Mouse (Mus musculus): ENCODE data around the gene Prss8.
"Not testable (repeated sequence)": the region's sequence is repeated elsewhere in the genome, so short reads cannot be mapped to it uniquely, and the experiment has no call there.

Gene Prss8

DNA sequence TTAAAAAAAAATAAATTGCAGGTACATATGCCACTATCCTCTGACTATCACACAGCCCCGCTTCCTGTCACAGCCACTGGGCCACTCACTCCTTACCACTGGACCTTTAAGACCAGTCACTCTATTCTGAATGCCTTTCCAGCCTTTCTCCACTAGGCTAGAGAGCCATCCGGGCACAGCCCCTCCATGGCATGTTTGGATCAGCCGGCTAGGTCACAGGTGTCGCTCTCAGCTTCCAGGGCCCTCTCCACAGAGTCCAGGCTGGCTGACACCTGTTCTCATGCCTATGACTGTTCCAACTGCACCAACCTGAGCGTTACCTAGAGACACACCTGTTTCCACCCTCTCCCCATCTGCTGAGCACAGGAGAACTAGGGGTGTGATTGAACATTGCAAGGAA, 1.3 kb downstream of the Prss8 start:
- no peak for DNase-seq (ENCODE audit: low read depth)

GRCm38 (mm10) chr7:127927726-127928125, 2.2 kb downstream of the Prss8 start:
- no peak for DNase-seq (ENCODE audit: low read depth)

DNA sequence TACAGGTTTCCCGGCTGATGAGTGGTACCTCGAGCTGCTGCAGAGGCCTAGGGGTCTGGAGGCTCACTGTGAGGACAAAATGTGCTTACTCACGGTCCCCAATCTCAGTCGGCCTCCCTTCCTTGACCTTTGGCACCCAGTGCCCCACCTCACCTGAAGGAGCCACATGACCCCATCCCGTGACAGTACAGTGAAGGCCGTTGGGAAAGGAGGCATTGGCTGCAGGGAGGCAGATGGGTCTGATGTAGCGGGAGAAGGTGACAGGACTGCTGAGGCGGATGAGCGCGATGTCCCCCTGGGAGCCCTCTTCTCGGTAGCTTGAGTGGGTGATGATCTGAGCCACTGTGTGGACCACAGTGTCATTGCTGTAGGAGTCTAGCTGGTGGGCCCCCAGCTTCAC, 3.1 kb downstream of the Prss8 start:
- no peak for DNase-seq (ENCODE audit: low read depth)

- no peak for DNase-seq (ENCODE audit: low read depth)
These were observed 3.8 kb downstream of the Prss8 start for GRCm38 (mm10) chr7:127926066-127926465.

DNA sequence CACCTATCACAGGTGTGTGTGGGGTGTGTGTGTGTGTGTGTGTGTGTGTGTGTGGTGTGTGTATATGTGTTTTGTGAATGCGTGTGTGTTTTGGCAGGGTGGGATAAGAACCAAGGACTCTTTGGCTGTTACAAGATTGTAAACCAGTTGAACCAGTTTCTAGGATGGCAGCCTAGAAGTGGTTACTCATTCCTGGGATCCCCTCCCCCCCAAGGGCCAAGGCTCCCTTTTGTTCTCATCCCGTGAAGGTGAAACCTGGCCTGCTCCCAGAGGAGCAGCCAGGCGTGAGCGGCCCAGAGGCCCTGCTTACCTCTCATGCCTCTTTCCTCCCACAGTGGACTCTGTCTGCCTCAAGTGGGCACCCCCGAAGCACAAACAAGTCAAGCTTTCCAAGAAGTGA, 4.7 kb downstream of the Prss8 start:
- DNase-seq (ENCODE audit: low read depth) = no peak

GRCm38 (mm10) chr7:127923714-127924113, 6.2 kb downstream of the Prss8 start:
- DNase-seq (ENCODE audit: low read depth) = no peak

- no peak for DNase-seq (ENCODE audit: low read depth)
These were observed 7.2 kb downstream of the Prss8 start for GRCm38 (mm10) chr7:127922451-127923275.

- DNase-seq (ENCODE audit: low read depth) = peak; percentile 67
These were observed 8.4 kb downstream of the Prss8 start for GRCm38 (mm10) chr7:127921516-127921915.

- DNase-seq (ENCODE audit: low read depth) = peak; percentile 38
These were observed 10.6 kb downstream of the Prss8 start for GRCm38 (mm10) chr7:127919290-127919689.

- DNase-seq (ENCODE audit: low read depth) = peak; percentile 66
These were observed 11.7 kb downstream of the Prss8 start for GRCm38 (mm10) chr7:127918203-127918602.

DNA sequence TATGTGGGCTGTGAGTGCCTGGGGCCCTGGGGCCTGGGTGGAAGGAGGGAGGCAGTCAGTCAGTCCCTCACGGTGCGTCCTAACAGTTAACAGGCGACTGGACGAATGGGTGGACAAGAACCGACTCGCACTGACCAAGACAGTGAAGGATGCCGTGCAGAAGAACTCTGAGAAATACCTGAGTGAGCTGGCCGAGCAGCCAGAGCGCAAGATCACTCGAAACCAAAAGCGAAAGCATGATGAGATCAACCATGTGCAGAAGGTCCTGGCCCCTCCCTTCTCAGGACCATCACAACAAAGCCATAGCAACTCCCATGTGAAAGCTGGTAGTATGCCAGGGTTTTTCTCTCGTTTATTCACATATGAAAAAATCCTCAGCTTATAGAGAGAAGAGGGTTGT, 14.6 kb downstream of the Prss8 start:
- DNase-seq (ENCODE audit: low read depth) = no peak

GRCm38 (mm10) chr7:127912938-127913337, 17.0 kb downstream of the Prss8 start:
- no peak for DNase-seq (ENCODE audit: low read depth)

GRCm38 (mm10) chr7:127912190-127912871, 17.6 kb downstream of the Prss8 start, which contains the start of gene Kat8:
Gene Kat8, plus strand, starts transcription at chr7:127912516.
- peak; percentile 93 for DNase-seq (ENCODE audit: low read depth)

DNA sequence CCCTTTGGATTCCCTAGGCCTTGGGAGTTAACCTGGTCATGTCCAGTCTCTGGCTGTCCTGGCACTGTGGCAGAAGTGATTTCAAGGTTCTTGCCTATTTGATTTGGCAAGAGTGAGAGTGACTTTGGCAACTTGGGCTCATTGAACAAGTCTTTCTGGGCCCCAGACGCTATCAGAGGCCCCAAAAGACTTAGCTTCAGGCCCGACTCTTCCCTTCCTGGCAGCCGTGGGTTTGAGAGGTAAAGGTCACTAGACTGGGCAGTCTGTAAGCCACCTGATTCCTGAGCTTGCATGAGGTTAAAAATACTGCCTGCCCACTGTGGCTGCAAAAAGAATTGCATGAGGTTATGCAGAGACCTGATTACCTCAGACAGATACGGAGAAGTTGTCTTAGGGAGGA, 21.2 kb downstream of the Prss8 start:
- DNase-seq (ENCODE audit: low read depth) = no peak

GRCm38 (mm10) chr7:127907939-127908338, 22.0 kb downstream of the Prss8 start:
- no peak for DNase-seq (ENCODE audit: low read depth)

DNA sequence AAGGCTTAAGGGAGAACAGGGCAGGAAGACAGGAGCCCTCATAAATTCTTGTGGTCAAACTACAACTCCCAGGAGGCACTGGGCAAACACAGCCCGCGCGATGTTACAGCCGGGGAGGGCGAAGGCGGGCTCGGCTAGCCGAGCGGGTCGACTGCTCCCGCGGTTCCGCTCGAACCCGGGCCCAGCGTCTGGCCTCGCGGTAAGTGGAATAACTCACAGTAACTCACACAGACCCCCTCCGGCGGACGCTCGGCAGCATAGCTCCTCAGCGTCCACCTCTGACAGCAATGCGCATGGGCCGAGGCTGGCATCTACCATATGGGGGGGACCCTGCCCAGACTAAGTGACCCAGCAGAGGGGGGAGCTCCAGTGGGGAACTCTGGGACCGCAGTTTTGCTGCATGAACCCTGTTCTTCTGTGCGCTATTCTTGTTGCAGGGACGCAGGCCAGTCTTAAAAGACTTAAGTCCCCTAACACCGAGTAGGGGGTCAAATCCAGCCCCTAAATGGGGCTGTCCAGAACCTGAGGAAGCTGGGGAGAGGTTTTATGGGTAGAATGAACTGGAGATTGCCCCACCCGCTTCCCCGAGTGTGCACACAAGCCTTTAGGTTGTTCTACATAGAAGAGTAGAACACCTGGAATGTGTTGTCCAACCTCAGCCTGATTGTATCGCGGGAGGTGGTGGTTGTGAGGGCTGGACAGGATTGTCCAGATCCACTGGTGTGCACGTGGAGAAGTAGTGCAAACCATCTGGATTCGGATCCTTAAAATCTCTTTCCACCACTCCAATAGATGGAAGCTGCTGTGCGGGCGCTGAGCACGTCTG, 25.7 kb downstream of the Prss8 start, which contains the start of gene Bckdk:
Bckdk (plus strand) TSS at position 112 of the 826 bp plus-strand sequence.
- peak; percentile 90 for DNase-seq (ENCODE audit: low read depth)

DNA sequence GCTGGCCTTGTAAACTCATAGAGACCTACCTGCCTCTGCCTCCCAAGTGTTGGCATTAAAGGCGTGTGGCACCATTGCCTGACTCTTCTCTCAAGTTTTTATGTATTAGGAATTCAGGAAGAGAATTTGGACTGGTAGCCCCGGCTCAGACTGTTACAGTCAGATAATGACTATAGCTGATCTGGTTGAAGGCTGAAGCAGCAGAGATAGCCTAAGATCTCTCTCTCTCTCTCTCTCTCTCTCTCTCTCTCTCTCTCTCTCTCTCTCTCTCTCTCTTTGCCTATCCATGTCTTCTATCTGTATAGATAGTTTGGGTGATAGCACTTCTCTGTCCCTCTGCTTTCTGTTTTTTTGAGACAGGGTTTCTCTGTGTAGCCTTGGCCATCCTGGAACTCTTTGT, 28.1 kb downstream of the Prss8 start:
- no peak for DNase-seq (ENCODE audit: low read depth)

DNA sequence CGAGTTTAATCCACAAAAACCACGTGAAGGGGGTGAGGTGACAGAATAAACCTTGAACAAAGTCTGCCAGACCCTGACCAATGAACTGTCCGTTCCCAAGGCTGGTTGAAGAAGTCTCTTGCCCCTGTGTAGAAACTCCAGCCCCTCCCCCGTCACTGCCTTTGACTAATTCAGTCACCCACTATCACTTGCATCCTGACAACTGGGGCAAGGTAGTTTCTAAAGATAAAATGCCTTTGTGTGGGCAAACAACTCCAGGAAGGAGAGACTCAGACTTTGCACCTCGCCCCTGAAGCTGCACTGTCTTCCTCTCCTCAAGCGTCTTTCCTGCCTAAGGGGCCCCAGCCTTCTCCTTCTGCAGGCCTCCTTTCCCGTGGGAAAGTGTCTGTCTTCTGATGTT, 29.9 kb downstream of the Prss8 start:
- no peak for DNase-seq (ENCODE audit: low read depth)

GRCm38 (mm10) chr7:127898179-127898956, 31.5 kb downstream of the Prss8 start:
- no peak for DNase-seq (ENCODE audit: low read depth)

- no peak for DNase-seq (ENCODE audit: low read depth)
These were observed 32.4 kb downstream of the Prss8 start for GRCm38 (mm10) chr7:127897542-127897941.

DNA sequence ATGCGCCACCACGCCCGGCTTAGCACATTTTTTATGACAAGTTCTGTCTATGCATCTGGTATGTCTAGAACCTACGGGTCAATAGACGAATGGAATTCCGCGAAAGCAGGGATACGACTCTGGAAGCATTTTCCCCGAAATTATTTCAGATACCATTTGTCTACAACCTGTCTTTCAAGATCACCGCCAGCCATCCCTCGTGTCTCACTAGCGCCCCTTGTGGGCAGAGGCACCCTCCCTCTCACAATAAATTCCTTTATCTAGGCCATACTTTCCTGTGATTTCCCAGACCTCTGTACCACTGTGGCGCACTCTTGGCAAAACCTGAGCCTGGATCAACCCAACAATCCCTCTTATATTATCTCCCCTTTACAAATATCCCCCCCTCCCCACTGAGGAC, 33.5 kb downstream of the Prss8 start:
- DNase-seq (ENCODE audit: low read depth) = peak; percentile 70

DNA sequence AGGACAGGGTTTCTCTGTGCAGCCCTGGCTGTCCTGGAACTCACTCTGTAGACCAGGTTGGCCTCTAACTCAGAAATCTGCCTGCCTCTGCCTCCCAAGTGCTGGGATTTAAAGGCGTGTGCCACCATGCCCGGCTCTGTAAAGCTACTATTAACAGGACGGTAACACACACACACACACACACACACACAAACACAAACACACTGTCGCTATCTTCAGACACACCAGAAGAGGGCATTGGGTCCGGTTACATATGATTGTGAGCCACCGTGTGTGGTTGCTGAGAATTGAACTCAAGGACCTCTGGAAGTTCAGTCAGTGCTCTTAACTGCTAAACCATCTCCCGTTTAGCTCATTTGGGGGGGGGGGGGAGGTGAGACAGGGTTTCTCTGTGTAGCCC, 34.0 kb downstream of the Prss8 start:
- not testable (repeated sequence) for DNase-seq (ENCODE audit: low read depth)

Measured in NIH3T3 (cell line).